Mouse (Mus musculus) small intestine, adult 2 months (tissue): Measurements from ENCODE around the gene Nenf. TPM values are rescaled to one million over a fixed set of nuclear protein-coding genes. Genes with fewer than 3 reads are reported as not detected.

Experiments used
- H3K27ac ChIP-seq: fragments of 200-500 bp; 2 replicates; pipeline ENCODE4 v1.5.1; 2012; ENCODE audit warnings: low read depth, low read length, control low read depth, inconsistent platforms; ENCODE audit not compliant: insufficient read depth
- H3K27me3 ChIP-seq: fragments of 200-500 bp; 2 replicates; pipeline ENCODE4 v1.6.1; 2012; ENCODE audit warnings: mild to moderate bottlenecking, moderate library complexity, low read length, inconsistent platforms; ENCODE audit not compliant: control insufficient read depth, insufficient read depth
- H3K36me3 ChIP-seq: fragments of 200-500 bp; 2 replicates; pipeline ENCODE4 v1.6.1; 2012; ENCODE audit warnings: mild to moderate bottlenecking, low read length, control low read depth, inconsistent platforms; ENCODE audit not compliant: control insufficient read depth, insufficient read depth
- H3K4me1 ChIP-seq: fragments of 200-500 bp; 2 replicates; pipeline ENCODE4 v1.6.1; 2012; ENCODE audit warnings: low read length, inconsistent platforms, mixed read lengths; ENCODE audit not compliant: control insufficient read depth, insufficient read depth, insufficient read length
- H3K4me3 ChIP-seq: fragments of 200-500 bp; 2 replicates; pipeline ENCODE4 v1.5.1; 2012; ENCODE audit warnings: low read depth, mild to moderate bottlenecking, control low read depth, inconsistent platforms, low read length, moderate library complexity
- CTCF ChIP-seq: fragments of 200-500 bp; IDR thresholded peaks from 2 replicates; pipeline ENCODE4 v1.5.1; 2012; ENCODE audit warnings: low read depth, mild to moderate bottlenecking, control low read depth, inconsistent platforms, low read length, moderate library complexity, mixed read lengths; ENCODE audit not compliant: insufficient replicate concordance, insufficient read length; ENCODE audit errors: extremely low read depth
- POLR2A ChIP-seq: fragments of 200-500 bp; IDR thresholded peaks from 2 replicates; pipeline ENCODE4 v1.6.1; 2012; ENCODE audit warnings: low read depth, mild to moderate bottlenecking, control low read depth, inconsistent platforms, low read length, moderate library complexity
- WGBS: fragments of 180-500 bp; shearing (Covaris S2); methylation state at CpG from one replicate; pipeline ENCODE4 v1.1.7; 2018; 5-methylcytosine and 5-hydroxymethylcytosine counted together
- polyA plus RNA-seq: library from polyadenylated mRNA; depleted of rRNA; stranded (reverse); fragments of >200 nt; gene quantifications from 2 replicates; pipeline ENCODE4 v1.2.3, GENCODE M21; 2012

Nenf gene
- polyA plus RNA-seq, 1 experiment = 59.7 TPM

GRCm38 (mm10) chr1:191272660-191273059, 45.3 kb downstream of the Nenf start:
- H3K4me3 ChIP-seq = no peak overlapping the region
- peaks cover 9% of the 10 kb centered on the region; the same call in 1 of the 2 replicates for H3K4me1 ChIP-seq
- H3K27ac ChIP-seq = no peak overlapping the region
- H3K27me3 ChIP-seq = no peaks in the 10 kb centered on the region
- TF ChIP-seq CTCF (no peak), POLR2A (no peak)
- WGBS = 74% methylated on average over 3 of the region's 3 CpGs
- H3K36me3 ChIP-seq = no peaks in the 10 kb centered on the region

DNA sequence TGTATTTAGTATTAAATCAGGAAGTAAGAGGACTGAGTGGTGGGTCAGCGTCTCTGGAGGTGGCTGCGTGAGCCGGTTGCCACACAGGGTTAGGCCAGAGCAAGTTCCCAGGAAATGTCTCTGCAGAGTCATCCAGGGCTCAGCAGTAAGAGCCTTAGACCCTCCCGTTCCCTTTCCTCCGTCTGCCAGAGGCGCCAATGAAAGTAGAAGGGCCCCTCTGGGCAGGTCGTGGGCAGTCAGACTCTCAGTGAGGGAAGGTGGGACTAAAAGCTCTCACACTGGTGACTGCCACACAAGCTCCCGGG, 48.4 kb downstream of the Nenf start:
- H3K4me1 ChIP-seq = peaks cover 10% of the 10 kb centered on the region; the same call in 1 of the 2 replicates
- H3K4me3 ChIP-seq = no peak overlapping the region
- H3K27me3 ChIP-seq = no peaks in the 10 kb centered on the region
- no peaks in the 10 kb centered on the region for H3K36me3 ChIP-seq
- H3K27ac ChIP-seq = no peak overlapping the region
- WGBS = 75% methylated on average over 8 of the region's 8 CpGs
- TF ChIP-seq POLR2A = no peak
- no peak for TF ChIP-seq CTCF

DNA sequence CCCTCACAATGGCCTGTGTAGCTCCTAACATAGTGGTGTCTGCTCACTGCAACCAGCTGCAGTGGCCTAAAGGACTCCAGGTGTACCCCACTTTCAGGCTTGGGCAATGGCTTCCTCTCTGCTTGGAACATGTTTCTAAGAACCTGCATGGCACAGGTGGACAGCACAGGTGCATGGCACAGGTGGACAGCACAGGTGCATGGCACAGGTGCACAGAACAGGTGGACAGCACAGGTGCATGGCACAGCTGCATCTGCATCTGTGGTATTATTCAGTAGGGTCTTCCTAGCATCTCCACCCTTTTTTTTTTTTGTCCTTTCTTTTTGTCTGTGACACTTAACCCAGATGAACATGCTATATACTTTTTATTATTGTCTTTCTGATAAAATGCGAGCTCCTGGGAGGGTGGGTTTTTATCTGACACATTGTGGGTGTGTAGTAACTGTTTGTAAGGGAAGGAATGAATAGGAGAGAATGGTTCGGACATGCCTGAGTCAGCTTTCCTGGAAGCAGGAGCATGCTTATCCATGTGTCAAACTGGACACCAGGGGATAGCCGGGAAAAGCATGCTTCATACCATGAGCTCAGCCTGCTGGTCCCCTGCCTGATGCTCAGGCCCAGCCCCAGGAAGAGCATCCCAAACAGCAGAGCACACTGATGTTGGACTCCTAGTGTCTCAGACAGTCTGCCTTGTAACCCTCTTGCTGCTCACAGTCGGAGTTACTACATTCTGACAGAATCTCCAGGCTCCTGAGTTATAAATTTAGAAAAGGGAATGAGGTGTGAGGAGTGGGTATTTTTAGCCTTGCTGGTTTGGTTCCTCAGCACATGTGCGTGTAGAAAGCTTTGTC, 49.0 kb downstream of the Nenf start:
- Histone ChIP-seq H3K36me3 (no peaks in the 10 kb centered on the region), H3K4me1 (peaks cover 12% of the 10 kb centered on the region; the same call in 1 of the 2 replicates), H3K27me3 (no peaks in the 10 kb centered on the region), H3K27ac (no peak overlapping the region), H3K4me3 (no peak overlapping the region)
- no peak for TF ChIP-seq POLR2A
- no peak for TF ChIP-seq CTCF
- WGBS = 77% methylated on average over 5 of the region's 5 CpGs

DNA sequence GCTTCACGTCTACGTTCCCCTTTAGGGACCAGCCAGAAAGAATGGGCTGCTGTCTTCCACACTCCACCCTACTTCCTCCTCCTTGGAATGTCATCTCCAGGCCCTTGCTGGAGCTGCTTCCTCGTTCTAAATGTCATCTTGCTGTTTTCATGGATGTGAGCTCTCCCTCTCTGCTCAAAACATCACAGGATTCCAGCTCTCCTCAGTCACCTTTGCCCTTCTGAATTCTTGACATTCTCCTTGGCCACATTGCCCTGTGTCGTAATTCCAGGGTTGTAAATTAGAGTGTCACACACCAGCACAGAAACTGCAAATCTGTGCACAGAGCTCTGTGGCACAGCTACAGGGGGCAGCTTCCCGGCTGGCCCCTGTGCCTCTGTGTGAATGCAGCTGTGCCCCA, 50.1 kb downstream of the Nenf start:
- TF ChIP-seq CTCF (no peak), POLR2A (no peak)
- no peak overlapping the region for H3K4me3 ChIP-seq
- WGBS = 45% methylated on average over 5 of the region's 5 CpGs
- H3K4me1 ChIP-seq = peaks cover 21% of the 10 kb centered on the region; the same call in 1 of the 2 replicates
- H3K36me3 ChIP-seq = no peaks in the 10 kb centered on the region
- H3K27me3 ChIP-seq = no peaks in the 10 kb centered on the region
- H3K27ac ChIP-seq = no peak overlapping the region

DNA sequence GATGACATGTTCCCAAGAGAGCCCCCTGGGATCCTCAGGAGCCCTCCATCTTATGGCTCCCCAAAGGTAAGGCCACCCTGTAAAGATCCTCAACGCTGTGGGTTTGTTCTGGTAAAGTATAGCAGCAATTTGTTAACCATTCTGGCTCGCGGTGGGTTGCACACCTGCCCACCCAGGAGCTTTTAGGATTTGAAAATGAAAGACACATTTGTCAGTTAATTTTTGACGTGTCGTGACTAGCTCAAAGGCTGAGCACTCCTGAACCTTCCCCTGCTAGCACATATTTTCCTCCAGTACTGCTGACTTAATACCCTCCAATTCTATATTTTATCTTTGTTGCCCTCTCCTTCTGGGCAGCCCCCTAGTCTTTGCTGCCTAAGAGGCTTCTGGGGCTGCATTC, 50.8 kb downstream of the Nenf start:
- 89% methylated on average over 5 of the region's 5 CpGs for WGBS

DNA sequence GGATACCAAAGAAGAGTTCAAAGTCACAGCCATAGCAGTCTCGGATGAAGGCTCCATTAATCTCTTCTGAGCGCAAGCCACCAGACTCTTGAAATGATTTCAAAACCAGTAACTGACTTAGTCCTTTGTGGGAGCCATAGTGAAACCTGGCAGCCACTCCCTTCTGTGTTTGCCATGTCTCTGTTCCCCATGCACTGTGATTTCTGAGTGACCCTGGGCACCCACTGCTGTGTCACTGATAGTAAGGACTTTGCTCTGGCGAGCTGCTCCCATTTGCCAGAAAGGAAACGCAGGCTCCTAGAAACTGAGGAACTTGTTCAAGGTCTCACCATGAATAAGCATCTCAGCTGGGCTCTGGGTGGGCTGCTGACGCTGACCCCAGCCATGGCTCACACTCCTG, 54.5 kb downstream of the Nenf start:
- no peaks in the 10 kb centered on the region for H3K36me3 ChIP-seq
- H3K4me1 ChIP-seq = peaks cover 21% of the 10 kb centered on the region; the same call in 1 of the 2 replicates
- no peak overlapping the region for H3K4me3 ChIP-seq
- WGBS = 34% methylated on average over 5 of the region's 5 CpGs
- peak overlapping the region; percentile 61; the same call in 1 of the 2 replicates for H3K27ac ChIP-seq
- no peaks in the 10 kb centered on the region for H3K27me3 ChIP-seq
- no peak for TF ChIP-seq CTCF
- TF ChIP-seq POLR2A = no peak

More for the DNA sequence above, 50.8 kb downstream of the Nenf start:
- no peak overlapping the region for H3K4me3 ChIP-seq
- peaks cover 21% of the 10 kb centered on the region; the same call in 1 of the 2 replicates for H3K4me1 ChIP-seq
- H3K27me3 ChIP-seq = no peaks in the 10 kb centered on the region
- no peaks in the 10 kb centered on the region for H3K36me3 ChIP-seq
- TF ChIP-seq CTCF (no peak), POLR2A (no peak)
- H3K27ac ChIP-seq = no peak overlapping the region

GRCm38 (mm10) chr1:191261861-191262260, 56.1 kb downstream of the Nenf start:
- H3K36me3 ChIP-seq = no peaks in the 10 kb centered on the region
- peaks cover 25% of the 10 kb centered on the region for H3K4me1 ChIP-seq
- H3K4me3 ChIP-seq = no peak overlapping the region
- no peak overlapping the region for H3K27ac ChIP-seq
- 67% methylated on average over 6 of the region's 6 CpGs for WGBS
- no peaks in the 10 kb centered on the region for H3K27me3 ChIP-seq
- TF ChIP-seq POLR2A (no peak), CTCF (no peak)
